Mouse (Mus musculus) gastrocnemius, postnatal 36 days (tissue): Measurements from ENCODE around the gene Dynll1. TPM values are rescaled to one million over a fixed set of nuclear protein-coding genes. Genes with fewer than 3 reads are reported as not detected.

ENCODE experiments used
- DNase-seq, 2 experiments: peaks; one replicate each; pipeline ENCODE4 v3.0.0; 2022
- intact Hi-C: fragments of 180-260 bp; cut with DNase I; formaldehyde crosslinking; loops from one replicate; pipeline ENCODE4 v1.15.1; 2025
- long read RNA-seq, 2 experiments: library from polyadenylated mRNA; stranded (forward); transcript quantifications; one replicate each; pipeline ENCODE4 v2.0.0; 2021
- total RNA-seq, 2 experiments: library from RNA; stranded (reverse); gene quantifications; 2 replicates each; pipeline ENCODE4 v1.2.3; 2021

Dynll1 gene
- 10 to 100 TPM; 51.5 to 76.5 TPM for total RNA-seq
- long read RNA-seq, experiment 1, transcript Dynll1-201 (3 exons, 2,030 nt) = major isoform, 32 of 34 reads
- long read RNA-seq, experiment 1, partial matches to known transcripts = 0 of 34 reads
- long read RNA-seq, experiment 1, other reads (novel, unspliced or antisense) = 2 of 34 reads
- long read RNA-seq, experiment 2, transcript Dynll1-201 (3 exons, 2,030 nt) = major isoform, 38 of 41 reads
- long read RNA-seq, experiment 2, partial matches to known transcripts = 0 of 41 reads
- long read RNA-seq, experiment 2, other reads (novel, unspliced or antisense) = 0 of 41 reads

DNA sequence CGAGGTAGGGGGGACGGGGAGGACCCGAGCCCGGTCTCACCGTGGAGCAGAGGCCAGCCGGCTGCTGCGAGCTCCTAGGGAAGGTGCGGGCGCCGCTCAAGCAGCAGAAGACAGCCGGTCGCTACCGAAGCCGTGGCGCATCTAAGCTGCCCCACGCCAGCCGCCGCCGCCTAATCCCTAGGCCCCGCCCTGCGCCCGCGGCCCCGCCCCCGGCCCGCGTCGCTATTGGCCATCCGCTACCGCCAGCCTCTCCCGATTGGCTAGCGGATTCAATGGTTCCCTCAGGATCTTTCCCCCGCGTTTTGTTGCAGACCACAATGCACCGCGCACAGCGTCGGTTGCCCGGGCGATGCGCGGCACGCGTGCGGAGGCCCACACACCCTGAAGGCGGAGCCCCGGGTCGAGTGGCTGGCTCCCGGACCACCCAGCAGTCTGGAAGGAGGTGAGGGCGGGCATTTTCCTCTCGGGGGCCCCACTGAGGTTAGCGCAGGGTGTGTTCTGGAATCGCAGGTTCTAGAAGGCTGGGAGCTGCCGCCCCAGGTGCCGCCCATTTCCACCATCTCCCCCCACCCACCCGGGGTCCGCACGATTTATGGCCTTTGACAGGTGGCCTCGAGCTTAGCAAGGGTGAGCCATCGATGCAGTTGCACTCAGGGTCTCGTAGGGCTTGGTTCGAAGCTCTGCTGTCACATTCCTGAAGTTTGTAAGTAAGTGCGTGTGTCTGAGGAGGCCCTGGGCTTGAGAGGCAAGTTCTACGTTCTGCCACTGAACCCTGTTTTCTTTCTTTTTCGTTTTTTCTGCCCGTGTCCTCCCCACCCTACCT lies at the start of gene Dynll1:
Gene Dynll1, minus strand, starts transcription at position 208 of the 823 bp plus-strand sequence.
- intact Hi-C loops = loop anchor here (1.0 to 5.0 kb wide), 2 partner anchors 26 to 141 kb away; partner anchors contain the start of gene Srsf9
- peak; percentile 99 to 100 for DNase-seq

GRCm38 (mm10) chr5:115349225-115349555 lies 48.4 kb upstream of the Dynll1 start:
- no peak for DNase-seq
- intact Hi-C loops = loop anchor here (5.0 to 10.0 kb wide), 2 partner anchors 72 to 164 kb away; partner anchors contain the start of gene Coq5

GRCm38 (mm10) chr5:115348546-115349224 lies 47.9 kb upstream of the Dynll1 start, which contains the start of gene Cox6a1:
Cox6a1 (minus strand) TSS chr5:115348981.
- DNase-seq = peak; percentile 96 to 99
- intact Hi-C loops = loop anchor here (5.0 to 10.0 kb wide), 2 partner anchors 71 to 164 kb away; partner anchors contain the start of gene Coq5

- intact Hi-C loops = loop anchor here (5.0 to 10.0 kb wide), 2 partner anchors 70 to 163 kb away; partner anchors contain the start of gene Coq5
- peak; percentile 67 to 69 for DNase-seq
These were observed 46.8 kb upstream of the Dynll1 start for GRCm38 (mm10) chr5:115347564-115347963.

DNA sequence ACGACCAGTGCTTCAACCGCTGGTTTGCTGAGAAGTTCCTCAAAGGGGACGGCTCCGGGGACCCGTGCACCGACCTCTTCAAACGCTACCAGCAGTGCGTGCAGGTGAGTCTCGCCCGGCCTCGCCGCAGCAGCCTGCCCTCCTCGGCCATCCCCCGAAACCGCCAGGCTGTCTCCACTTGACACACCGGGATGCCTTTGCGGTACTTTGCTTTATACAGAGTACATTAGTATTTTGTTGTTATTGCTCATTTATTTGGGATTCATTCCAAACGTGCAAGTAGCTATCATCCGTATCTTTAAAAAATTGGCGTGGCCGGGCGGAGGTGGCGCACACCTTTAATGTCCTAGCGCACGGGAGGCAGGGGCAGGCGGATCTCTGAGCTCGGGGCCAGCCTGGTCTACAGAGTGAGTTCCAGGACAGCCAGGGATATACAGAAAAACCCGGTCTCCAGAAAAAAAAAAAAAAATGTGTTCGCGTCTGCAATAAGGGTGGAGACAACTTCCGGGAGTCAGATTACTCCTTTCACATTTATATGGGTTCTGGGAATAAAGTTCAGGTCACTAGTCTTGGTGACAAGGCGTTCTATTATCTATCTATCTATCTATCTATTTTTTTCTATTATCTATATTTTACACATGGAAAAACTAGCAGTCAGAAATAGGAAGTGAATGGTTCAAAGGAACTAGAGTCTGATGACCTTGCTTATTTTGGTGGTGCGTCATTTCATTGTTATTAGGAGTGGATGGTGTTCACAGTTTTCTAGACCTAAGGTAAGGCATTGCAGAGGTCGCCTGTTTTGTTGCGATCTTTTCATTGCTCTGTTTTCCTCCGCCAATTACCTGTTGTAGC lies 40.7 kb upstream of the Dynll1 start:
- intact Hi-C loops = loop anchor here (10.0 kb wide), 1 partner anchor 157 kb away; no protein-coding TSS in a partner anchor
- DNase-seq = no peak

- peak; percentile 82 to 85 for DNase-seq
- intact Hi-C loops = loop anchor here (10.0 kb wide), 1 partner anchor 156 kb away; no protein-coding TSS in a partner anchor
These were observed 39.9 kb upstream of the Dynll1 start, which contains the start of the genes Gatc and Triap1 for GRCm38 (mm10) chr5:115340577-115341313. Gatc (minus strand) TSS chr5:115341178. Triap1 (plus strand) TSS chr5:115341225.

- DNase-seq = no peak
- intact Hi-C loops = loop anchor here (10.0 kb wide), 1 partner anchor 155 kb away; no protein-coding TSS in a partner anchor
These were observed 39.2 kb upstream of the Dynll1 start for GRCm38 (mm10) chr5:115340007-115340406.

GRCm38 (mm10) chr5:115333626-115334025 lies 32.8 kb upstream of the Dynll1 start:
- intact Hi-C loops = no loop called here

DNA sequence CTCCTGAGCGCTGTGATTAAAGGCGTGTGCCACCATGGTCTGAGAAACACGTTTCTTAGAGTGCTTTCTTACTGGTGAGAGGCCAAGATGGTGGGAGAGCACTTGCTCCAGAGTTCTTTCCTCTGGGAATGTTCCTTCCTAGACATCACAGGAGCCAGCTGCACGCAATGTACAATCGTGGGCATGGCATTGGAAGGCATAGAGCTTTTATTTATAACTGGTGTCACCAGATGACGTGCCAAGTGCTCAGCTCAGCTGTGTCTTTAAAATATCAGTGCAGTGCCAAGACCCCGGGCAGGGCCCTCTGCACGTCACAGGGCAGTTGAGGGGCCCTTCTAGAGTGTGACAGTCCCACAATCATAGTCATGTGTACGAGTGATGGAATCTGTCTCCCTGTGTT lies 30.2 kb upstream of the Dynll1 start:
- intact Hi-C loops = no loop called here
- DNase-seq = no peak

More at GRCm38 (mm10) chr5:115333626-115334025, 32.8 kb upstream of the Dynll1 start:
- no peak for DNase-seq

GRCm38 (mm10) chr5:115327610-115328548 lies 27.1 kb upstream of the Dynll1 start:
- intact Hi-C loops = loop anchor here (1.0 kb wide), 1 partner anchor 28 kb away; the partner anchor contains the start of gene Dynll1
- no peak for DNase-seq

GRCm38 (mm10) chr5:115326875-115327609 lies 26.2 kb upstream of the Dynll1 start, which contains the start of gene Srsf9:
Srsf9 (plus strand) TSS chr5:115327177.
- intact Hi-C loops = loop anchor here (1.0 kb wide), 1 partner anchor 27 kb away; the partner anchor contains the start of gene Dynll1

GRCm38 (mm10) chr5:115326256-115326831 lies 25.5 kb upstream of the Dynll1 start:
- no peak for DNase-seq
- intact Hi-C loops = no loop called here

More at GRCm38 (mm10) chr5:115326875-115327609, 26.2 kb upstream of the Dynll1 start, which contains the start of gene Srsf9:
- DNase-seq = peak; percentile 92 to 95

DNA sequence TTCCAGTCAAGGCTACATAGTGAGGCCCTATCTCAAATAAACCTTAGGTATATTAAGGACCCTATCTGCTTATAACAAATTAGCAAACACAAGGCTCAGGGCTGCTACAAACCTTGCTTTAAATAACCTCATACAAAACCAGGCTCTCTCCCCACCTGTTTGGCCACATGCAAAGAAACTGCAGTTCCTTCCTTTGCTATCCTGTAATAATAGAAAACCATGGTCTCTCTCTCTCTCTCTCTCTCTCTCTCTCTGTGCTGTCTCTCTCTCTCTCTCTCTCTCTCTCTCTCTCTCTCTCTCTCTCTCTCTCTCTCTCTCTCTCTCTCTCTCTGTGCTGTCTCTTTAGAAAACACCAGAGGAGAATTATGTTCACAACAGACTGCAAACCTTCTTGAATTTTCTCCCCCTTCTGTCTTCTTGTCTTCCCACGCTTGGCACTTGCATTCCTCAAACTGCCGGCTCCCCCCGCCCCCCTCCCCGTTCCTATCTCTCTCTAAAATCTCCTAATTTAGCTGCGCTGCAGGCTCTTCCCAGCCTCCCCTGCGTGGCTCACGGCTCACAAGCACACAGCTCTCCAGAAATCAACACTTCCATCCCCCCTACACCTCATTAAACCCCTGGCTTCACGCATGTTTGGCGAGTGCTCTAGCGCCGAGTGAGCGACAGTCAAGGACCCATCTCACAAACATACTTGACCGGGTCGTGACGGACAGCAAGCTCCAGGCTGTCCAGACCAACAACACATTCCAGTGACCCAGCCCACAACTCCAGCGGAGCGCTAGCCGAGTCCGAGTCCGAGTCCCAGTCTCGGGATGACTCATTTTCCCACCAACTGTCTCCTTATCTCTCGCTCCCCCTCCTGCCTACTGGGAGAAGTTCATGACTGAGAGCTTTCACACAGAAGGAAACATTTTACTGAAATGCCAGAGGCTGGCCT lies 18.5 kb upstream of the Dynll1 start:
- intact Hi-C loops = no loop called here

DNA sequence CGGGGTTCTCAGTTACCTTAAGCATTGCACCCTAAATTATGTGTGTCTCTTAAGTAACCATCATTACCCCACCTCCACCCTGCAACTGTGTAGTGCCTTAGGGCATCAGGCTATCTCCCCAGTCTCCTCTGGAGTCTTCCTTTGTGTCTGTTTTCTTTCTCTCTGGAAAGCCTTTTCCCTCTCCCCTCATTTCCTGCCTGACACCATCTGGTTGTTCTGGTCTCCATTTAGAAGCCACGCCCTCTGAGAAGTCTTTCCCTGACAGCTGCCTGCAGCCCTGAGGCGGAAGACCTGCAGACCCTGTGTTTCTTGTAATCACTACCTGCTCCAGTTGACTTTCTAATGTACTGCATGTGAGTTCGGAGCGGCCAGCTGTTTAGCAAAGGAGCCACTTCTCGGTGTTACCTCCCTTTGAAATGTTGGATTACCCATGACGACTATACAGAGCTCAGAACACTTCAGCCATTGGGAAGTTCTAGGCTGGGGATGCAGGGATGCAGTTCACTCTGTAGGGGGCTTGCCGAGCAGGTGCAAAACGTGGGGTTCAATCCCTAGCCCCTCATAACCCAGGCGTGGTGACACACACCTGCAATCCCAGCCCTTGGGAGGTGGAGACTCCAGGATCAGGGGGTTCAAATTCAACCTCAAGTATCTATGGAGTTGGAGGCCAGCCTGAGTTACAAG lies 17.0 kb upstream of the Dynll1 start:
- intact Hi-C loops = no loop called here
- DNase-seq = no peak

More for the DNA sequence above, 18.5 kb upstream of the Dynll1 start:
- DNase-seq = peak; percentile 65 to 68
